Mouse (Mus musculus) hindbrain, embryonic 12.5 days (tissue): ENCODE measurements around the gene Baz1b. TPM values are rescaled to one million over a fixed set of nuclear protein-coding genes. Genes with fewer than 3 reads are reported as not detected.

Source experiments
- ATAC-seq: fragments of 200-750 bp; cut with Nextera tagmentation; 2 replicates; pipeline ENCODE4 v1.8.0; 2017; ENCODE audit warnings: moderate TSS enrichment; ENCODE audit not compliant: low FRiP score
- H3K27ac ChIP-seq: fragments of 300-500 bp; sonication (generic); 2 replicates; pipeline ENCODE4 v1.5.1; 2016; ENCODE audit warnings: mild to moderate bottlenecking
- H3K27me3 ChIP-seq: fragments of 300-500 bp; sonication (generic); 2 replicates; pipeline ENCODE4 v1.6.1; 2016; ENCODE audit warnings: mild to moderate bottlenecking
- H3K36me3 ChIP-seq: fragments of 300-500 bp; sonication (generic); 2 replicates; pipeline ENCODE4 v1.6.1; 2016; ENCODE audit warnings: mild to moderate bottlenecking
- H3K4me1 ChIP-seq: fragments of 300-500 bp; sonication (generic); 2 replicates; pipeline ENCODE4 v1.6.1; 2016
- H3K4me2 ChIP-seq: fragments of 300-500 bp; sonication (generic); replicated peaks from 2 replicates; pipeline ENCODE4 v1.6.1; 2016; ENCODE audit warnings: mild to moderate bottlenecking
- H3K4me3 ChIP-seq: fragments of 300-500 bp; sonication (generic); 2 replicates; pipeline ENCODE4 v1.5.1; 2016; ENCODE audit warnings: mild to moderate bottlenecking
- H3K9ac ChIP-seq: fragments of 300-500 bp; sonication (generic); 2 replicates; pipeline ENCODE4 v1.6.1; 2016; ENCODE audit warnings: mild to moderate bottlenecking, moderate library complexity
- H3K9me3 ChIP-seq: fragments of 300-500 bp; sonication (generic); replicated peaks from 2 replicates; pipeline ENCODE4 v1.6.1; 2016; ENCODE audit warnings: mild to moderate bottlenecking
- WGBS: fragments of 180-500 bp; shearing (Covaris S2); methylation state at CpG from one replicate; pipeline ENCODE4 v1.1.7; 2016; 5-methylcytosine and 5-hydroxymethylcytosine counted together
- polyA plus RNA-seq: library from polyadenylated mRNA; unstranded; fragments of >200 nt; fragmentation: Nextera tagmentation; extraction: Ambion mirVana; gene quantifications from 2 replicates; pipeline ENCODE4 v1.2.1, GENCODE M21; 2016

Baz1b gene
- polyA plus RNA-seq, 1 experiment from 2014 or later, result 63.6 TPM

DNA sequence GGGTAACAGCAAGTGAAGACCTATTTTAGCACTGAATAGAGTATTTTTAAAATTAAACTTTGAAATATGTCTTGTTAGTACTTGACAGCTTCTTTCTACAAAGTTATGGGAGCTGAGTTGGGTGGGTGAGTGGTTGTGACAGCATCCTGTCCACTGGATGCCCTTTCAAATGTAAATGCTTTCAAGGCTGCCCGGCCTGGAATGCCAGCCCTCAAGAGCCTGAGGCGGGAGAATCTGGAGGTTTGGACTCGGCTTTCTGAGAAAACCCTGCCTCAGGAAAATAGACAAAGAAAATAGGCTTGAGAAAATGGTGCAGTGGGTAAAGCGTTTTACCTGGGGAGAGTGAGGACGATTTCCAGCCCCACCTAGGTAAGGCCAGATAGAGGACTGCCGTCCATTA lies 5.3 kb upstream of the Baz1b start:
- H3K9ac ChIP-seq, result no peak overlapping the region
- H3K4me1 ChIP-seq, result no peaks in the 10 kb centered on the region
- peaks cover 64% of the 10 kb centered on the region for H3K36me3 ChIP-seq
- H3K27ac ChIP-seq, result no peak overlapping the region
- ATAC-seq, result no peak
- H3K4me2 ChIP-seq, result no peak overlapping the region
- no peaks in the 10 kb centered on the region for H3K27me3 ChIP-seq
- H3K9me3 ChIP-seq, result no peaks in the 10 kb centered on the region
- 67% methylated on average over 6 of the region's 6 CpGs for WGBS
- no peak overlapping the region for H3K4me3 ChIP-seq

DNA sequence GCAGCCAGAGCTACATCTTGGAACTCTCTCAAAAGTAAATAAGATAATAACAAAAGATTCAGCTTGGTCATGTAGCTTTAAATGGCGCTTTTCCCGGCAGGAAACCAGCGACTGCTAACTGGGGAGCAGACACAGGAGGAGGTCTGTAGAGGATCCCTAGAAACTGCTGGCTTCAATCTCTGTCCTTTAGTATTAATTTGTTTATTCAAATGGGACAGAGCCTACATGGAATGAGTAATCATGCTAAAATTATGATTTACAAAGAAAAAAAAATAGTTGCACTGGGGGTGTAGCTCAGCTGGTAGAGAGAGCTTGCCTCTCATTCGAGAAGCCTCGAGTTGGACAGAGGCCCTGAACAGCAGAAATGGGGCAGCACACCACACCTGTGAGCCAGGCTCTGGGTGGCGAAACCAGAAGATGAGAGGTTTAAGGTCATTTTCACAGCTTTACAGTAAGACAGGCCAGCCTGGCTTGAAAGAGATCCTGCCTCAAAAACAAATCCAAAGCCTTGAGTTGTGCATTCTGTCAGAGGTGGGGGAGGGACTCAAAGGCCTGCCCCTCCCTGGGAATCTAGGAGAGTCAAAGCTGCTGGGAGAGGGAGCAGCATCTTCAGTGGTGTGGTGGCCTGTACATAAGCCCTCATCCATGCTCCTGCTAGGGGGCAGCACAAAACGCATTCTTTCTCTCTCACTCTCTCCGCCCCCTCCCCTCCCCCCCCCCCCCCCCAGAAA lies 3.8 kb upstream of the Baz1b start:
- H3K27ac ChIP-seq, result no peak overlapping the region
- no peak overlapping the region for H3K4me3 ChIP-seq
- H3K27me3 ChIP-seq, result no peaks in the 10 kb centered on the region
- no peak for ATAC-seq
- H3K4me1 ChIP-seq, result no peaks in the 10 kb centered on the region
- WGBS, result 61% methylated on average over 8 of the region's 8 CpGs
- no peak overlapping the region for H3K4me2 ChIP-seq
- H3K9me3 ChIP-seq, result no peaks in the 10 kb centered on the region
- H3K36me3 ChIP-seq, result peaks cover 49% of the 10 kb centered on the region
- H3K9ac ChIP-seq, result no peak overlapping the region

DNA sequence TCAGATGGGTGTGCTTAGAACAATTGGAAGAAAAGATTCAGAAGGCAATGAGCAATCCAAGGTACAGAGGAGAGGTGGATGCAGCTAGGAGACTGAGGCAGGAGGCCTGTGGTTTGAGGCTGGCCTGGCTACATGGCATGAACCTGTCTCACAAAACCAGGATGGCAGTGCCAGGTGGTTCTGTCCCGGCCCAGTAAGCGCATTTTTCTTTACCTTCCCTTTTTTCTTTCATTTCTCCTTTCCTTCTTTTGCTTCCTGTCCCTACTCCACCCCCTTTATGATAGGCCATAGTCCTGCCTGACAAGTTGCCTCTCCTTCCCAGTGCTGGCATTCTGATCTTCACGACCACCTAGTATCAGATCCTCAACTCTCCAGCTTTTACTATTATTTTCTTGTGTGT lies 2.0 kb upstream of the Baz1b start:
- 94% methylated on average over 3 of the region's 3 CpGs for WGBS
- Histone ChIP-seq H3K4me3 (no peak overlapping the region), H3K9me3 (no peaks in the 10 kb centered on the region), H3K27me3 (no peaks in the 10 kb centered on the region), H3K4me2 (no peak overlapping the region), H3K4me1 (peaks cover 16% of the 10 kb centered on the region), H3K27ac (no peak overlapping the region), H3K36me3 (peaks cover 39% of the 10 kb centered on the region), H3K9ac (no peak overlapping the region)
- no peak for ATAC-seq

DNA sequence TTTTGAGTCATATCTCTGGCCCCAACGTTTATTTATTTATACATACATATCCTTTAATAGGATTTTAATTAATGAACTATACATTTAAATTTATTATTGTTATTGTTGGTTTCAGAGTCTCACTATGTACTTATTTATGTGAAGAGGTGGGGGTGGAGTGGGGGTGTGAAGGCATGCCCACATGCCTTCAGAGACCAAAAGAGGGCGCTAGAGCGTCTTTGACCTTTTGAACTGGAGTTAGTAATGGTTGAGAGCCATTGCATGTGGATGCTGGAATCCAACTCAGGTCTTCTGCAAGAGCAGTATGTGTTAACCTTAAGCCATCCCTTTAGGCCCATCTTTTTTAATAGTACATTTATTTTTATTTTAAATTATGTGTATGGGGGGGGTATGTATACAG lies 1.5 kb upstream of the Baz1b start:
- 0 out of 2 replicates have a peak overlapping the region, but pooled peaks have one; percentile 98 for H3K27ac ChIP-seq
- no peak overlapping the region for H3K4me3 ChIP-seq
- no peaks in the 10 kb centered on the region for H3K9me3 ChIP-seq
- ATAC-seq, result no peak
- H3K9ac ChIP-seq, result no peak overlapping the region
- 37% methylated on average over 3 of the region's 3 CpGs for WGBS
- no peak overlapping the region; the same call in 1 of the 2 replicates for H3K4me2 ChIP-seq
- peaks cover 17% of the 10 kb centered on the region for H3K4me1 ChIP-seq
- no peaks in the 10 kb centered on the region for H3K27me3 ChIP-seq
- H3K36me3 ChIP-seq, result peaks cover 33% of the 10 kb centered on the region

DNA sequence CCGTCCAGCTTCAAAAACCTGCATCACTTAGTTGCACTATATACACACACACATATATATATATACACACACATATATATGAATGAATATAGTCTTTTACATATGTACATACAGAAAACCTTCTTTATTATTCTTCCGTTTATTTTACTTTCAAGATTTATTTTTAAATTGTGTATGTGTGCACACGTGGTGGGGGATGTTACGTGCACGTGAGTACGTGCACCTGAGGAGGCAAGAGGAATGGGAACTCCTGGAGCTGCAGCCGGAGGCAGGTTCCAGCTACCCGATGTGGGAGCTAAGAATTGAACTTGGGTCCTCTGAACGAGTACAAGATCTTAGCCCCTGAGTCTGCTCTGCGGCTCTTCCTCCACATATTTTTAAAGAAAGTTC lies 838 bp upstream of the Baz1b start:
- H3K4me3 ChIP-seq, result peak overlapping the region; percentile 98
- peaks cover 27% of the 10 kb centered on the region for H3K36me3 ChIP-seq
- H3K27ac ChIP-seq, result peak overlapping the region; percentile 98
- no peak for ATAC-seq
- peak overlapping the region; percentile 97 for H3K9ac ChIP-seq
- no peaks in the 10 kb centered on the region for H3K9me3 ChIP-seq
- 22% methylated on average over 10 of the region's 10 CpGs for WGBS
- H3K4me1 ChIP-seq, result peaks cover 17% of the 10 kb centered on the region
- H3K27me3 ChIP-seq, result no peaks in the 10 kb centered on the region
- peak overlapping the region; percentile 74 for H3K4me2 ChIP-seq

DNA sequence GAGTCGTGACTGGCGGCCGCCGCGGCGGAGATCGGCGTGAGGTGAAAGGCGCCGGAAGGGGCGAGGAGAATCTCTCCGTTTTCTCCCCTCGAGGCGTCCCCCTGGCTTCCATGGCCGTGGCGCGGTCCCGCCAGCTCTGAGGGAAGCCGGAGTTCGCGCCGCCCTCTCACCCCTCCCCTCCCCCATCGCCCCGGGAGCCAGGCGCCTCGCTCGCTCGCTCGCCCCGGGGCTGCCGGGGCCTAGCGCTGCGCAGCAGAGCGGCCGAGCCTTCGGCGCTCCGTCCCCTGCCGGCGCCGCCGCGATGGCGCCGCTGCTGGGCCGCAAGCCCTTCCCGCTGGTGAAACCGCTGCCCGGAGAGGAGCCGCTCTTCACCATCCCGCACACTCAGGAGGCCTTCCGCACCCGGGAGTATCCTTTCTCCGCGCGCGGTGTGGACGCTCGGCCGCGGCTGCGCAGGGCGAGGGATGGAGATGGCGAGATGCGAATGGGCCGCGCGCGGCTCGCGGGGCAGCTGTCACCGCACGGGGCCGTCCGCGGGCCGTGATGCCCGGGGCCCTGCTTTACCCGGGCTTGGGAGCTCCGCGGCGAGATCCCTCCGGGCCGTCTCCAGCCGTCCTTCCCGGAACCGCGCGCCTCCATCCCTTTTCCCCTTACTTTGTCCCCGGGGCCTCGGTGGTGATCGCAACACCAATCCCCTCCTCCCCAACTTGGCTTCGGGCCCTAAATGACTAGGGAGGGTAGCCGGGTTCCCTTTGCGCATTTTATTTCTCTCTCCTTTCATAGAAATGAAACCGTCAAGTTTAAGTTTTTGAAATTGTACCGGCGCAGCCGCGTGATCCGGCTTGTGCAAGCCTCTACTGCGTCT lies 517 bp downstream of the Baz1b start:
- H3K4me1 ChIP-seq, result peaks cover 23% of the 10 kb centered on the region
- peak overlapping the region; percentile 97 for H3K9ac ChIP-seq
- H3K36me3 ChIP-seq, result peaks cover 14% of the 10 kb centered on the region; the same call in 1 of the 2 replicates
- peak overlapping the region; percentile 74 for H3K4me2 ChIP-seq
- peak overlapping the region; percentile 98 for H3K4me3 ChIP-seq
- no peaks in the 10 kb centered on the region for H3K9me3 ChIP-seq
- peak; percentile 70 for ATAC-seq
- H3K27ac ChIP-seq, result peak overlapping the region; percentile 98
- under 1% methylated on average over 90 of the region's 102 CpGs for whole genome bisulfite sequencing
- no peaks in the 10 kb centered on the region for H3K27me3 ChIP-seq

DNA sequence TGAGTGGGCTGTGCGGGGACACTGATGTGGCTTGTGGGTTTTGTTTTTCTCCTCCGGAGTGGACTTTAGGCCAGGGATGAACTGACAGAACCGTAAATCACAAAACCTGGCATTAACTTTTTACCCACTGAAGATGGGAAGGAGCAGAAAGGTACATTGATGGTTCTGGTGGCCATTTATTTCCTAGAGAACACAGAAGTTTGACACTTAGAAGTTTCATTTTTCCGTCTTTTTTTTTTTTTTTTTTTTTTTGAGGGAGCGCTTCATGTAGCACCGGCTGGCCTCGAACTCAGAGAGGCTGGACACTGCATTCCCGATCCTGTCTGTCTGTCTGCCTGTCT lies 1.1 kb downstream of the Baz1b start:
- H3K9ac ChIP-seq, result peak overlapping the region; percentile 97
- H3K4me3 ChIP-seq, result peak overlapping the region; percentile 98
- WGBS, result 0% methylated on average over 8 of the region's 8 CpGs
- no peaks in the 10 kb centered on the region for H3K9me3 ChIP-seq
- peak overlapping the region; percentile 98 for H3K27ac ChIP-seq
- peaks cover 10% of the 10 kb centered on the region; the same call in 1 of the 2 replicates for H3K36me3 ChIP-seq
- ATAC-seq, result no peak
- peak overlapping the region; percentile 74 for H3K4me2 ChIP-seq
- peaks cover 25% of the 10 kb centered on the region for H3K4me1 ChIP-seq
- no peaks in the 10 kb centered on the region for H3K27me3 ChIP-seq

DNA sequence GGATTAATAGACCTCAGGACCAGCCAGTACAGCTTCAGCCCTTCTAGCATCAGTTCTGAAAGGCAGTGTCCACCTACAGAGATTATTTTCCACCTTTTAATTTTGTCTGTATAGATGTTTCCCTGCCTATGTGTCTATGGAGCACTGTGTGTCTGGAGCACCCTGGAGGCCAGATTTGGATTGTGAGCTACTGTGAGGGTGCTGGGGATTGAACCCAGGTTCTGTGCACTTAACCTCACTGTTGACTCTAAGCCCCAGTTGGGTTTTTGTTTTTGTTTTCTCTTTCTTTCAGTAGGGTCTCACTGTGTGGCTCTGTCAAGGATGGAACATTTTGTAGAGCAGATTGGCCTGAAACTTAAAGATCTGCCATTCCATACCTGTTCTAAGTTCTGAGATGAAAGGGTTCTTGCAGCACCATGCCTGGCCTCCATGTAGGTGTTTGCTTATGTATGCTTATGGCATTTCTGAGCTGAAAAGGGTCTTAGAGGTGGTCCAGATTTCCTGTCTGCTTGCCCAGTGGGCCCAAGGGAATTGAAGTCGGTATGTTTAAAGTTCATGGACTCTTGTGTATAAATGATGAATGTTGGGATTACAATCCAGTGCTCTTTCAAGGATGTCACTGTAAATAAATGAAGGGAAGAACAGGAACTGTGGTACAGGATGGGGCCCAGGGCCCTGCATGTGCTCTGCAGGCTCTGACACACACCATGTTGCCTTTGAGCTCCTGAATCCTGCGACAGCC lies 2.4 kb downstream of the Baz1b start:
- ATAC-seq, result no peak
- 71% methylated on average over 2 of the region's 2 CpGs for WGBS
- Histone ChIP-seq H3K9me3 (no peaks in the 10 kb centered on the region), H3K9ac (peak overlapping the region; percentile 97), H3K27me3 (no peaks in the 10 kb centered on the region), H3K27ac (no peak overlapping the region), H3K4me1 (peaks cover 25% of the 10 kb centered on the region), H3K4me3 (peak overlapping the region; percentile 98), H3K36me3 (peaks cover 13% of the 10 kb centered on the region; the same call in 1 of the 2 replicates), H3K4me2 (peak overlapping the region; percentile 74)

DNA sequence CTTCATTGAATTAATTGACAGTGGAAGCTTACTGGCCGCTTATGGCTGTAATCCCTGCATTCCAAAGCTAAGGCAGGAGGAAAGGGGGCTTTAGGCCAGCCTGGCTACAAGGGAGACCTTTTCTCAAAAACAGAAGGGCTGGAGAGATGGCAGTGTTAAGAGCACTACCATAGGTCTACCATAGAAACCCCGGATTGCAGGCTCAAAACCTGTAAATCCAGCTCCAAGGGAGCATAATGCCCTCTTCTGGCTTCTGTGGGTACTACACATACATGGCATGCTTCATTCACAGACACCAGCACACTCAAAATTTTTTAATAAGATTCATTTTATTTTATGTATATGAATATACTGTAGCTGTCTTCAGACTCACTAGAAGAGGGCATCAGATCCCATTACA lies 4.6 kb downstream of the Baz1b start:
- H3K9ac ChIP-seq, result no peak overlapping the region
- peaks cover 25% of the 10 kb centered on the region for H3K4me1 ChIP-seq
- ATAC-seq, result no peak
- 32% methylated on average over 2 of the region's 2 CpGs for WGBS
- peaks cover 24% of the 10 kb centered on the region for H3K36me3 ChIP-seq
- no peak overlapping the region for H3K27ac ChIP-seq
- H3K4me3 ChIP-seq, result no peak overlapping the region
- no peak overlapping the region for H3K4me2 ChIP-seq
- H3K9me3 ChIP-seq, result no peaks in the 10 kb centered on the region
- no peaks in the 10 kb centered on the region for H3K27me3 ChIP-seq

DNA sequence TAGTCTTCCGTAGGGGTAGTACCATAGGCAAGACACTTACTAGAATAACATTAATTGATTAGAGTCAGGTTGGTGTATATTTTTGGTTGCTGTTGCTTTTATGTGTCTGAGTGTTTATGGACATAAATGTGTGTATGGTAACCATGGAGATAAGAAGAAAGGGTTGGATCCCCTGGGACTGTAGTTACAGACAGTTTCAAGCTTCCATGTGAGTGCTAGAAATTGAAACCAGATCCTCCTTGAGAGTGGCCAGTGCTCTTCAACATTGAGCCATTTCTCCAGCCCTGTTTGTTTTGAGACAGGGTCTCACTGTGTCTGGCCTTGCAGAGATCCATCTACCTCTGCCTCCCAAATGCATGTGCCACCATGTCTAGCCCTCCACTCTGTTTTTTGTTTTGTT lies 5.4 kb downstream of the Baz1b start:
- Histone ChIP-seq H3K4me3 (no peak overlapping the region), H3K4me2 (no peak overlapping the region), H3K27ac (no peak overlapping the region), H3K27me3 (no peaks in the 10 kb centered on the region), H3K36me3 (peaks cover 26% of the 10 kb centered on the region), H3K4me1 (peaks cover 25% of the 10 kb centered on the region), H3K9ac (no peak overlapping the region), H3K9me3 (no peaks in the 10 kb centered on the region)
- 96% methylated on average over 1 of the region's 1 CpGs for WGBS
- ATAC-seq, result no peak

DNA sequence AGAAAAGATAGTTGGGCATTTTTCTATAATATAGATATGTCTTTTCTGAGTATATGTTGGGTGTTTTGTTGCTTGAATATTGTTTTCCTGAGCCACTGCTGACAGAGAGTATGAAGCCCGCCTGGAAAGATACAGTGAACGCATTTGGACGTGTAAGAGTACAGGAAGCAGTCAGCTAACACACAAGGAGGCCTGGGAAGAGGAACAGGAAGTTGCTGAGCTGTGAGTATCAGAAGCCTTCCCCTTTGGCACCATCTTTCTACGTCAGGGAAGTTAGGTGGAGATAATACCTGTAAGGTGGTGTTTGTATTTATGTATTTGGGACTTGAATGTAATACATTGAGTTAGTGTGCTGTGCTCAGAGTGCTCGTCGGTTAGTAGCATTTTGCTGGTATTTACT lies 9.3 kb downstream of the Baz1b start:
- Histone ChIP-seq H3K9ac (no peak overlapping the region), H3K27me3 (no peaks in the 10 kb centered on the region), H3K27ac (no peak overlapping the region), H3K4me3 (no peak overlapping the region), H3K36me3 (peaks cover 50% of the 10 kb centered on the region), H3K9me3 (no peaks in the 10 kb centered on the region), H3K4me1 (peaks cover 7% of the 10 kb centered on the region), H3K4me2 (no peak overlapping the region)
- ATAC-seq, result no peak
- WGBS, result 86% methylated on average over 6 of the region's 6 CpGs

DNA sequence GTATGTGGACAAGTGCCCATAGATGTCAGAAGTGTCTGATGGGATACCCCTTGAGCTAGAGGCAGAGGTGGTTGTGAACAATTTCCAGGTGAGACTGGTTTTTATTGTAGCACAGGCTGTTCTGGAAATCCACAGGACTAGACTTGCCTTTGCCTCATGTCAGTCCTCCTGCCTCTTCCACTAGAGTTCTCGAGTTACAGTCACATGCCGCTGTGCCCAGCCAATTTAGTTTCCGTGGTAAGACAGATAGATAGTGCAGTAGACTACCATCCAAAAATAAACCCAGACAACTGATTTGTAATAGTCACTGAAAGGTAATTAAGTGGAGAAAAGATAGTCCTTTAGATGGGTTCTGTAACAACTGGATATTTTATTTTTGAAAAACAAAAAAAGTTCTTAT lies 15.7 kb downstream of the Baz1b start:
- H3K27me3 ChIP-seq, result no peaks in the 10 kb centered on the region
- H3K9ac ChIP-seq, result no peak overlapping the region
- no peak for ATAC-seq
- H3K4me1 ChIP-seq, result no peaks in the 10 kb centered on the region
- H3K9me3 ChIP-seq, result no peaks in the 10 kb centered on the region
- WGBS, result 83% methylated on average over 3 of the region's 3 CpGs
- no peak overlapping the region for H3K27ac ChIP-seq
- no peak overlapping the region for H3K4me2 ChIP-seq
- peaks cover 73% of the 10 kb centered on the region for H3K36me3 ChIP-seq
- H3K4me3 ChIP-seq, result no peak overlapping the region
